Mouse (Mus musculus): ENCODE measurements around the gene Gm28897. TPM values are rescaled to one million over a fixed set of nuclear protein-coding genes. Genes with fewer than 3 reads are reported as not detected.
"Not testable (repeated sequence)": the region's sequence is repeated elsewhere in the genome, so short reads cannot be mapped to it uniquely, and the experiment has no call there.

Gm28897 gene
- not detected in 2 replicates for polyA plus RNA-seq (2016; fragmentation: Nextera tagmentation; extraction: Ambion mirVana)

DNA sequence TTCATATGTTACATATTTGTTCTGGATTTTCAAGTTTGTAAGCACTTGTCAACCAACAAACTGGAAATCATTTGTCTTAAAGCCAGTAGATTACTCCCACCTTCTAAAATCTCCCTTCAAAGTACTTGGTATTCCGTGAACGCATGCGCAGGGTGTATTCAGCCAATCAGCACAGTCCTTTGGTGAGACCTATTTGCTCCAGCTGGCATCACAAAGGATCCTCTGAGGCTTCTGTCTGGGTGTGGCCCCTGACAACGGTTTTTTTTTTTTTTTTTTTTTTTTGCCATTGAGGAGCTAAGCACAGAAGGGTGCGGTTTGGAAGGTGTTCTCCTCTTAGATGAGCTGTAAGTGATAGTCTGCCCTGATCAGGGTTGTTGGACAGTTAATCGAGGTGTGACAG is at the start of gene Gm28897:
Gene Gm28897, plus strand, starts transcription at position 301 of the 400 bp plus-strand sequence.
- no CpG with 5 or more reads among the region's 6 CpGs for WGBS

More for the DNA sequence above, at the start of gene Gm28897:
- H3K36me3 ChIP-seq; DNase-seq (ENCODE audit: low spot score); H3K27me3 ChIP-seq (ENCODE audit: insufficient read depth, poor library complexity, severe bottlenecking); H3K9me3 ChIP-seq; H3K4me3 ChIP-seq; H3K4me1 ChIP-seq; H3K27ac ChIP-seq: not testable (repeated sequence)

Data from heart, embryonic 10.5 days (tissue).